Mouse (Mus musculus): ENCODE results near the gene Tspan14. TPM values are rescaled to one million over a fixed set of nuclear protein-coding genes. Genes with fewer than 3 reads are reported as not detected.

Gene Tspan14
- total RNA-seq, 1 experiment, result 26.5 TPM

DNA sequence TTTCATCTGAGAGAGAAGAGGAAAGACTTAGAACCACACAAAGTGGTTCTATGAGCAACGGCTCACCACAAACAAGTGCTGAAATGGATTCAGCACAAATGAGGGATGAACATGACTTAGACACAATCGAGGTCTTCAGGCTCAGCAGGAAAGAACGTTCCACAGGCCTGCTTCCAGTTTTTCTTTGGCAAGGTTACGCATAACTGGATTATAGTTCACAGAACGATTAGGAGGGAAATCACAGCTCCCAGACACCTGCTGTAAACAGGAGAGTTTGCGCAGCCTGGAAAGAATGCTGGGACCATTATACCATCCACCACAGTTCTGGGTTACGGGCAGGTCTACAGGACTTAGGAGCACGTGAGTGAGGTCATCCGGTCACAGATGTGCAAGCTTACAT is 39.1 kb upstream of the Tspan14 start:
- Histone ChIP-seq H3K4me3 (ENCODE audit: insufficient read depth in 1 of 2, low read depth in 1 of 2, low read length in 2 of 2, poor library complexity in 1 of 2, severe bottlenecking in 1 of 2) (no peak overlapping the region), H3K9ac (ENCODE audit: insufficient read depth, low read depth, low read length, poor library complexity, severe bottlenecking) (no peak overlapping the region), H3K27ac (ENCODE audit: insufficient read depth, low read depth, low read length, poor library complexity, severe bottlenecking) (no peak overlapping the region), H3K9me3 (ENCODE audit: control insufficient read depth, insufficient read depth, low read depth, low read length) (no peaks in the 10 kb centered on the region), H3K36me3 (ENCODE audit: control insufficient read depth, insufficient read depth, low read length, poor library complexity, severe bottlenecking) (no peaks in the 10 kb centered on the region), H3K4me1 (ENCODE audit: control insufficient read depth in 2 of 2, insufficient read depth in 2 of 2, low read length in 2 of 2, poor library complexity in 1 of 2) (peaks cover 0 to 8% of the 10 kb centered on the region in 2 experiments; a peak in 1 of 4 replicates)
- in situ Hi-C loops (cut with MboI; ENCODE audit: low sequenced_read_pairs in 2 of 2, unreplicated experiment in 2 of 2), result no loop called here
- DNase-seq (ENCODE audit: low read depth, low spot score), result no peak
- TF ChIP-seq HCFC1 (IDR thresholded peaks at IDR 0.05; ENCODE audit: borderline replicate concordance, insufficient read depth, low read length) (no peak), ZNF384 (IDR thresholded peaks at IDR 0.05; ENCODE audit: low read depth, low read length) (no peak), MAFK (IDR thresholded peaks at IDR 0.05; ENCODE audit: insufficient read depth, low read depth, low read length) (no peak), ZC3H11A (IDR thresholded peaks at IDR 0.05; ENCODE audit: borderline replicate concordance, low read depth, low read length) (no peak), CHD2 (IDR thresholded peaks at IDR 0.05; ENCODE audit: low read depth, low read length) (no peak)

DNA sequence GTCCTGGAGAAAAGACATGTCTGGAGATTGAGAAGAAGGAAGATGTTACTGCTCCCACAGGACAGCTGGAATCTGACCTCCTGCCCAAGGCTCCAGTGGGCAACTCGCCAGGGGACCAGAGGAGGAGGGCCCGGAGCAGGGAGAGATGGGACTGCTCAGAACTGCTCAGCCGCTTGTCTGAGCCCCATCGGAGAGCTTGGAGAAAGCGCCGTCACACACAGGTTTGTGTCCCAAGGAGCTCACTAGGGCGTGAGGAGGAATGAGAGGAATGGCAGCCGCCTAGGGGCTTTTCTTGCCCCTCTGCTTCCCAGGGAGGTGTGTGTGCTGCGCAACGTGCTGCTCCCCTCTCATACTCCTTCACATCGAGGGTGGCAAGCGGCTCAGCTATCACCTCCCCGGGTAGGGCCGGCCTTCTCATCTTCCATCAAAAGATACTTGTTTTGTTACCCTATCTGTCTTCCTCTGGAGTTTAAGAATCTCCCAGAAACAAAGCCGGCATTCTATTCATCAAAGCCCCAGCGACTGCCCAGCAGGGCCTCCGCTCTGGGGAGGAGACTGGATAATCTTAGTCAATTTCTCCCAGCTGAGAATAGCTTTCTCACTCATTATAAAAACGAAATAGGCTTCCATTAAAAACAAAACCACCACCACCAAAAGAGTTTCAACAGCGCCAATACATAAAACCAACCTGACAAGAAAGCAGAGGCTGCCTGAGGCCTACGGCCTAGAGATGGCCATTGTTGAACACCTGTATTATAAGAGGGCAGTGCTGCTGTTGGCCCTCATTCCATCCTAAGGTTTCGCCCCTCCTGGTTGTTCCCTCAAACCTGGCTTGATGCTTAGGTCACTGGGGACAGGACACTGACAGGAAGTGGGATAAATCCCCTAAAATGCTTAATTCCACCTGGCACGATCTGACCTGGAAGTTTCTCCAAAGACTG is 37.9 kb upstream of the Tspan14 start:
- no peak for DNase-seq (ENCODE audit: low read depth, low spot score)
- H3K9ac ChIP-seq (ENCODE audit: insufficient read depth, low read depth, low read length, poor library complexity, severe bottlenecking), result peak overlapping the region; percentile 1; the same call in 1 of the 2 replicates
- H3K9me3 ChIP-seq (ENCODE audit: control insufficient read depth, insufficient read depth, low read depth, low read length), result no peaks in the 10 kb centered on the region
- H3K4me3 ChIP-seq (ENCODE audit: insufficient read depth in 1 of 2, low read depth in 1 of 2, low read length in 2 of 2, poor library complexity in 1 of 2, severe bottlenecking in 1 of 2), result no peak overlapping the region
- no peak for TF ChIP-seq ZC3H11A (IDR thresholded peaks at IDR 0.05; ENCODE audit: borderline replicate concordance, low read depth, low read length)
- no peak for TF ChIP-seq MAFK (IDR thresholded peaks at IDR 0.05; ENCODE audit: insufficient read depth, low read depth, low read length)
- no peak for TF ChIP-seq CHD2 (IDR thresholded peaks at IDR 0.05; ENCODE audit: low read depth, low read length)
- no peak for TF ChIP-seq ZNF384 (IDR thresholded peaks at IDR 0.05; ENCODE audit: low read depth, low read length)
- no peak for TF ChIP-seq HCFC1 (IDR thresholded peaks at IDR 0.05; ENCODE audit: borderline replicate concordance, insufficient read depth, low read length)
- in situ Hi-C loops (cut with MboI; ENCODE audit: low sequenced_read_pairs in 2 of 2, unreplicated experiment in 2 of 2), result no loop called here
- no peaks in the 10 kb centered on the region for H3K36me3 ChIP-seq (ENCODE audit: control insufficient read depth, insufficient read depth, low read length, poor library complexity, severe bottlenecking)
- no peak overlapping the region for H3K27ac ChIP-seq (ENCODE audit: insufficient read depth, low read depth, low read length, poor library complexity, severe bottlenecking)
- peaks cover 0 to 8% of the 10 kb centered on the region in 2 experiments; a peak in 1 of 4 replicates for H3K4me1 ChIP-seq (ENCODE audit: control insufficient read depth in 2 of 2, insufficient read depth in 2 of 2, low read length in 2 of 2, poor library complexity in 1 of 2)

DNA sequence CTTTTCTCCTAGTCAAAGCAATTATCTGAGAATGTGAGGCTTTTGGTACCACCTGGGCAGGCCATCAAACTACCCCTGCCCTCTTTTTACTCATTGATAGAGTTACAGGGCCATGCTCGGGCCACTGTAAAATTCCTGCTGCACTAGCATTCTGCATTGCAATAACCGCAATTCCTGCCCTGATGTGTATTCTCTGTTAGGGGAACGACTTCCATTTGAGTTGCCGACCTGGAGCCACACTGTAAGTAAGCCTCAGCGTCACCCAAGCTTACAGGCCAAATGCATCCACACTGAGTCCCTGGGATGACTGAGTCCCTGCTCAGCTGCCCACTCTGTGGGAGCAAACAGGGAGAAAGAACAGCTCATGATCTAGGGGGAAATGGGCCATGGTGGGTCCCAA is 35.0 kb upstream of the Tspan14 start:
- no peaks in the 10 kb centered on the region for H3K36me3 ChIP-seq (ENCODE audit: control insufficient read depth, insufficient read depth, low read length, poor library complexity, severe bottlenecking)
- H3K4me3 ChIP-seq (ENCODE audit: insufficient read depth in 1 of 2, low read depth in 1 of 2, low read length in 2 of 2, poor library complexity in 1 of 2, severe bottlenecking in 1 of 2), result no peak overlapping the region
- TF ChIP-seq ZC3H11A (IDR thresholded peaks at IDR 0.05; ENCODE audit: borderline replicate concordance, low read depth, low read length) (no peak), ZNF384 (IDR thresholded peaks at IDR 0.05; ENCODE audit: low read depth, low read length) (no peak), MAFK (IDR thresholded peaks at IDR 0.05; ENCODE audit: insufficient read depth, low read depth, low read length) (no peak), HCFC1 (IDR thresholded peaks at IDR 0.05; ENCODE audit: borderline replicate concordance, insufficient read depth, low read length) (no peak), CHD2 (IDR thresholded peaks at IDR 0.05; ENCODE audit: low read depth, low read length) (no peak)
- H3K4me1 ChIP-seq (ENCODE audit: control insufficient read depth in 2 of 2, insufficient read depth in 2 of 2, low read length in 2 of 2, poor library complexity in 1 of 2), result peaks cover 0 to 8% of the 10 kb centered on the region in 2 experiments; a peak in 1 of 4 replicates
- H3K9ac ChIP-seq (ENCODE audit: insufficient read depth, low read depth, low read length, poor library complexity, severe bottlenecking), result no peak overlapping the region
- peak overlapping the region; percentile 37; the same call in 1 of the 2 replicates for H3K27ac ChIP-seq (ENCODE audit: insufficient read depth, low read depth, low read length, poor library complexity, severe bottlenecking)
- no peak for DNase-seq (ENCODE audit: low read depth, low spot score)
- in situ Hi-C loops (cut with MboI; ENCODE audit: low sequenced_read_pairs in 2 of 2, unreplicated experiment in 2 of 2), result no loop called here
- H3K9me3 ChIP-seq (ENCODE audit: control insufficient read depth, insufficient read depth, low read depth, low read length), result no peaks in the 10 kb centered on the region

DNA sequence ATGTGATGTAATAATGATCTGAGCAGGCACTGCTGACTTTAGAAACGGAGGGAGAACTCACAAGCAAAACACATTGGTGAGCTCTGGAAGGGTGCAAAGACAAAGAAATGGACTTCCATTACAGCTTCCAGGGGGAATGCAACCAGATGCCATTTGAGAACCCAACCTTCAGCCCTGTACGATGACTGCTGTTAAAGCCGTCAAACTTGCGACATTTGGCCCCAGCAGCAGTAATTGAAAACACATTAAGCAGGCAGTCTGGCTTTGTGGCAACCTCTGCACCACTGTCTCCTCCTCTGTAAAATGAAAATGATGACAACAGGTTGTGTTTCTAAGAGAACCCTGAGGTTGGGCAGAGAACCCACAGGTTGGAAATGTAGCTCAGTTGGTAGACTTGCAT is 34.2 kb upstream of the Tspan14 start:
- no peaks in the 10 kb centered on the region for H3K36me3 ChIP-seq (ENCODE audit: control insufficient read depth, insufficient read depth, low read length, poor library complexity, severe bottlenecking)
- no peak for DNase-seq (ENCODE audit: low read depth, low spot score)
- no peak for TF ChIP-seq MAFK (IDR thresholded peaks at IDR 0.05; ENCODE audit: insufficient read depth, low read depth, low read length)
- TF ChIP-seq HCFC1 (IDR thresholded peaks at IDR 0.05; ENCODE audit: borderline replicate concordance, insufficient read depth, low read length), result no peak
- no peak for TF ChIP-seq ZNF384 (IDR thresholded peaks at IDR 0.05; ENCODE audit: low read depth, low read length)
- TF ChIP-seq ZC3H11A (IDR thresholded peaks at IDR 0.05; ENCODE audit: borderline replicate concordance, low read depth, low read length), result no peak
- no peak for TF ChIP-seq CHD2 (IDR thresholded peaks at IDR 0.05; ENCODE audit: low read depth, low read length)
- in situ Hi-C loops (cut with MboI; ENCODE audit: low sequenced_read_pairs in 2 of 2, unreplicated experiment in 2 of 2), result no loop called here
- no peak overlapping the region for H3K4me3 ChIP-seq (ENCODE audit: insufficient read depth in 1 of 2, low read depth in 1 of 2, low read length in 2 of 2, poor library complexity in 1 of 2, severe bottlenecking in 1 of 2)
- peaks cover 0 to 8% of the 10 kb centered on the region in 2 experiments; a peak in 1 of 4 replicates for H3K4me1 ChIP-seq (ENCODE audit: control insufficient read depth in 2 of 2, insufficient read depth in 2 of 2, low read length in 2 of 2, poor library complexity in 1 of 2)
- no peak overlapping the region for H3K27ac ChIP-seq (ENCODE audit: insufficient read depth, low read depth, low read length, poor library complexity, severe bottlenecking)
- H3K9me3 ChIP-seq (ENCODE audit: control insufficient read depth, insufficient read depth, low read depth, low read length), result no peaks in the 10 kb centered on the region
- no peak overlapping the region for H3K9ac ChIP-seq (ENCODE audit: insufficient read depth, low read depth, low read length, poor library complexity, severe bottlenecking)

All from ES-E14 (cell line).